Mouse (Mus musculus) ES-Bruce4 (cell line): ENCODE measurements around the gene Katnal1. TPM values are rescaled to one million over a fixed set of nuclear protein-coding genes. Genes with fewer than 3 reads are reported as not detected.

Experiments used
- H3K27ac ChIP-seq: 2 replicates; pipeline ENCODE4 v1.5.1; 2012; ENCODE audit warnings: low read length, inconsistent platforms; ENCODE audit not compliant: insufficient read depth
- H3K27me3 ChIP-seq: 2 replicates; pipeline ENCODE4 v1.6.1; 2012; ENCODE audit warnings: mild to moderate bottlenecking, low read length, inconsistent platforms; ENCODE audit not compliant: control insufficient read depth, poor library complexity, insufficient read depth, severe bottlenecking
- H3K36me3 ChIP-seq: 2 replicates; pipeline ENCODE4 v1.6.1; 2012; ENCODE audit warnings: inconsistent platforms, mild to moderate bottlenecking, low read length, moderate library complexity; ENCODE audit not compliant: control insufficient read depth, poor library complexity, insufficient read depth, severe bottlenecking
- H3K4me1 ChIP-seq: one replicate; pipeline ENCODE4 v1.8.1; 2011; ENCODE audit warnings: low read length; ENCODE audit not compliant: control insufficient read depth, insufficient read depth
- H3K4me3 ChIP-seq: 2 replicates; pipeline ENCODE4 v1.5.1; 2011; ENCODE audit warnings: low read depth, mild to moderate bottlenecking, low read length
- H3K9ac ChIP-seq: 2 replicates; pipeline ENCODE4 v1.6.1; 2012; ENCODE audit warnings: low read depth, mild to moderate bottlenecking, inconsistent platforms; ENCODE audit not compliant: poor library complexity, severe bottlenecking
- H3K9me3 ChIP-seq: replicated peaks from 2 replicates; pipeline ENCODE4 v1.6.1; 2012; ENCODE audit warnings: mild to moderate bottlenecking, low read length, inconsistent platforms; ENCODE audit not compliant: control insufficient read depth, poor library complexity, insufficient read depth, severe bottlenecking
- CTCF ChIP-seq: IDR thresholded peaks from one replicate; pipeline ENCODE4 v1.8.1; 2011; ENCODE audit warnings: low read depth, low read length
- EP300 ChIP-seq: IDR thresholded peaks from 2 replicates; pipeline ENCODE4 v1.6.1; 2011; ENCODE audit warnings: low read depth, low read length; ENCODE audit not compliant: insufficient read depth
- POLR2A ChIP-seq: IDR thresholded peaks from one replicate; pipeline ENCODE4 v1.8.1; 2011; ENCODE audit warnings: low read length; ENCODE audit not compliant: insufficient read depth
- polyA plus RNA-seq: library from polyadenylated mRNA; stranded (reverse); fragments of >200 nt; gene quantifications from 2 replicates; pipeline ENCODE4 v1.2.4, GENCODE M21; 2011; ENCODE audit warnings: low read depth; ENCODE audit not compliant: missing spikeins, insufficient read depth, insufficient read length

Gene Katnal1
- polyA plus RNA-seq, 1 experiment = 10.5 TPM

DNA sequence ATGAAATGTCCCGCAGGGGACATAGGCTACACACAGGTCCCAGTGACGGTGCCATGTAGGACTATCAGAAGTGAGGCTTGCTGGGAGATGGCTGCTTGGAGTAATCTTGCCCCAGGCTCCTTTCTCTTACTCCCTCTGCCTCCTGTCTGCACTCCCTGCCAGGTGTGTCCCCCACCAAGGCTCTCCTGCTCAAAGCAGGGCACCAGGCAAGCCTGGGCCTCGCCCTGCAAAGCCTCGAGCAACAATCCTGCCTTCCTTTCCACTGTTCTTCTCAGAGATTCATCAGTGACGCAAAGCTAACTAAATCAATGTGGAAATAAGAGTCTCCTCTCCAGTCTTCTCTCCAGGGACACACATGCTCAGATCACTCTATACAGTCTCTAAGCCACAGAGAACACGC is 12.3 kb downstream of the Katnal1 start:
- no peaks in the 10 kb centered on the region for H3K36me3 ChIP-seq
- H3K4me3 ChIP-seq = no peak overlapping the region
- H3K27me3 ChIP-seq = no peaks in the 10 kb centered on the region
- H3K27ac ChIP-seq = no peak overlapping the region
- H3K9ac ChIP-seq = no peak overlapping the region
- TF ChIP-seq EP300 (no peak), POLR2A (no peak), CTCF (no peak)
- H3K4me1 ChIP-seq = peaks cover 2% of the 10 kb centered on the region
- H3K9me3 ChIP-seq = no peaks in the 10 kb centered on the region

DNA sequence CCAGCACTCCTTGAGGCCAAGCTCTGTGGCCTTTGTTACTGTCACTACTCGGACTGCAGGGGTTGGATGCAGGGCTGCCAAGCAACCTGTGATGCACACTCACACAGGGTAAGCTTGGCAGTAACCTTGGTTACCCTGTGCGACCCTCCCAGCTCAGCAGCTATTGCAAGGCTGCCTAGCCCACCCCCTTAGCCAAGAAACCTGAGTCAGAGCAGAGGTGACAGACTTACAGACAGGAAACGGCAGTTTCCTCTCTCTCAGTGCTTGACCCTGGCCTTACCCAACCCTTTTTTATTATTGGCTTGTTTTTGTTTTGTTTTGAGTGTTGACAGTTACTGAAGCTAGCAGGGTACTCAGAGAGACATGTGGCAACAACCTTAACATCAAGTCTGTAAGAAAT is 16.9 kb downstream of the Katnal1 start:
- H3K9ac ChIP-seq = no peak overlapping the region
- H3K36me3 ChIP-seq = no peaks in the 10 kb centered on the region
- H3K9me3 ChIP-seq = no peaks in the 10 kb centered on the region
- H3K4me1 ChIP-seq = peaks cover 4% of the 10 kb centered on the region
- H3K27me3 ChIP-seq = no peaks in the 10 kb centered on the region
- H3K27ac ChIP-seq = no peak overlapping the region
- TF ChIP-seq EP300 (no peak), POLR2A (no peak), CTCF (no peak)
- no peak overlapping the region for H3K4me3 ChIP-seq

DNA sequence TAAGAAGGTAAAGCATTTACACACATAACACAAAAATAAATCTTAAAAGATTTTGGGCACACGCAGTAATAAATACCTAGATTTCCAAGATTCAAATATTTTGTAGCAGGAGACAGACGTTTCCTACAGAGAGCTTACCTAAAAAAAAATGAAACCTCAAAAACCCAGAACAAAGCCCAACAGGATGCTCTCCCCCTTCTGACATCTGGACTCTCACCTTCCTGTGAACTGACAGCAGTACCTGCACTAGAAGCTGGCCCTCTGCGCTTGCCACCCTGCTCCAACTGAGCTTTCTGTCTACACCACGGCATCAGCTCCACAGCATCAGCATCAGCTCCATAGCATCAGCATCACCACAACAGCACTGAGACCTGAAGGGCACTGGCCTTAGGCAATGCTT is 19.1 kb downstream of the Katnal1 start:
- no peak overlapping the region for H3K27ac ChIP-seq
- no peaks in the 10 kb centered on the region for H3K27me3 ChIP-seq
- H3K36me3 ChIP-seq = no peaks in the 10 kb centered on the region
- H3K9me3 ChIP-seq = no peaks in the 10 kb centered on the region
- H3K4me3 ChIP-seq = no peak overlapping the region
- no peak overlapping the region for H3K9ac ChIP-seq
- no peak for TF ChIP-seq POLR2A
- TF ChIP-seq EP300 = no peak
- TF ChIP-seq CTCF = no peak
- peaks cover 6% of the 10 kb centered on the region for H3K4me1 ChIP-seq

DNA sequence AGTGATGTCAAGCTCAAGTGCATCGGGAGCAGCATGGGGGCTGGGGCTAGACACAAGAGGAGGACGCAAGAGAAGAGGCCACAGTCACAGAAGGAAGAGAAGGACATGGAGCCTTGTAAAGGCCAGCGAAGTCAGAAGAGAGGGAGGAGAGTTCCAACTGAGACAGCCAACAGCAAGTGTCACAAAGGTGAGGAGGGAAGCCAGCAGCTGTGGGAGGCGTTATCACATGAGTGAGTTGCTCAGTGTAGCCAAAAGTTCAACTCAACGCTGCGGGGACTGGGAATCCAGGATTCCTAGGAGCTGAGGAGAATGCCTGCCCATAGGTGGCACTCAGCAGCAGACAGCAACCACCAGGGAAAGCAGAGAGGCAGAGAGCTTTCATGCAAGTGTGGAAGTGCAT is 19.7 kb downstream of the Katnal1 start:
- TF ChIP-seq EP300 (no peak), POLR2A (no peak), CTCF (peak; percentile 31)
- Histone ChIP-seq H3K9me3 (no peaks in the 10 kb centered on the region), H3K36me3 (no peaks in the 10 kb centered on the region), H3K4me3 (no peak overlapping the region), H3K9ac (no peak overlapping the region), H3K27ac (no peak overlapping the region), H3K27me3 (no peaks in the 10 kb centered on the region), H3K4me1 (peaks cover 6% of the 10 kb centered on the region)

DNA sequence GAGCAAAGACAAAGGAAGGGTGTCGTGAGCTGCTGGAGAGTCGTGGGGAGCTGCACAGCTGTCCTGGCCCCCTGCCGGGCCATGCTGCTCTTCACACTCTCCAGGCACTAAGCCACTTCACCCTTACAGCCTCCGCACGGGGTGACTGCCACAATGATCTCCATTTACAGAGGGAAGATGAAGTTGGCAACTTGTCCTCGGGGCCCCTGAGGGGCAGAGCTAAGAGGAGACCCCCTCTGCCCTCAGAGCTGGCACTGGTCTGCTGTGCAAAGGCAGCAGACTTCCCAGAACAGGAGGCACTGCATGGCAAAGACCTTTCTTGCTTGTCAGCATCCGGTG is 20.1 kb downstream of the Katnal1 start:
- H3K4me3 ChIP-seq = no peak overlapping the region
- H3K4me1 ChIP-seq = peaks cover 6% of the 10 kb centered on the region
- no peaks in the 10 kb centered on the region for H3K9me3 ChIP-seq
- no peaks in the 10 kb centered on the region for H3K36me3 ChIP-seq
- TF ChIP-seq POLR2A = no peak
- no peak for TF ChIP-seq CTCF
- no peak for TF ChIP-seq EP300
- H3K27ac ChIP-seq = no peak overlapping the region
- no peaks in the 10 kb centered on the region for H3K27me3 ChIP-seq
- no peak overlapping the region for H3K9ac ChIP-seq

DNA sequence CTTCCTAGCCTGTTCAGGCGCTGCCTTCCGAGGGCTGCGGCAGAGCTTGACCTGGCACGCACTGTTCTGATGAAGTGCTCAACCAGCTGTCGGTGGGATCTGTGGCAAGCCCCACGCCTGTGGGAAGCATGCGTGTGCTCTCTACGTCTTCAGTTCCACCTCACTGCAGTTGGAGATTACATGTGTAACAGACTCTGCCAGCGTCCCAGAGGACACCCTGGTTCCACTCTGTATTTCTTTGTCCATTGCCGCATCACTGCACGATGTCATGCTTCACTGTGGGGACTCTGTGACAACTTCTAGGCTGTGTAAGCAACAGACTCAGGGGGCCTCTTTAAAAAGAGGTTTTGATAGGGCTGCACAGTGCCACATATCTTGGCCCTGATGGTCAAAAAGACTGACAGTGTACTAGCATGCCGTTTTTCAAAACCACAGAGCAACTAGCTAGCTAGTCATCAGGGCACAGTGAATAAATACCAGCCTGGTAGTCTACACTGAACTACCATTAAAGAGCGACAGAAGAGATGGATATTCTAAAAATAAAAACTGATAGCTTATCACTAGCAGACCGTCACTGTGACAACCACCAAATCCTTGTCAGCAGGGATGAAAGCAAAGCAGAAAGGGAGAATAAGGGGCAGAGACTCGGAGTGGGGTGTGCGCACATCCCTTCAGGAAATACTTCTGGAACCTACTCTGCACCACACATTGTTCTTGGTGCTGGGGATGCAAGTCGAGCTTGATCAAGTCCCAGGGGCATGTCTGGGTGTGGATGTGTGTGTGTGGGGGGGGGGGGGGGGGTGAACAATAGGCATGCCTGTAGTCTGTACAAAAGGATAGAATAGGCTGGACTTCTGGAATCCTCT is 20.7 kb downstream of the Katnal1 start:
- TF ChIP-seq EP300 = no peak
- no peak for TF ChIP-seq CTCF
- no peak for TF ChIP-seq POLR2A
- no peak overlapping the region for H3K27ac ChIP-seq

More for the DNA sequence above, 20.7 kb downstream of the Katnal1 start:
- H3K9ac ChIP-seq = no peak overlapping the region
- no peaks in the 10 kb centered on the region for H3K27me3 ChIP-seq
- H3K9me3 ChIP-seq = no peaks in the 10 kb centered on the region
- no peak overlapping the region for H3K4me3 ChIP-seq
- H3K36me3 ChIP-seq = no peaks in the 10 kb centered on the region
- H3K4me1 ChIP-seq = peaks cover 6% of the 10 kb centered on the region
